Mouse (Mus musculus): ENCODE data around the gene Gnat3. TPM values are rescaled to one million over a fixed set of nuclear protein-coding genes. Genes with fewer than 3 reads are reported as not detected.

Gnat3 gene
- polyA plus RNA-seq, 1 experiment = not detected

DNA sequence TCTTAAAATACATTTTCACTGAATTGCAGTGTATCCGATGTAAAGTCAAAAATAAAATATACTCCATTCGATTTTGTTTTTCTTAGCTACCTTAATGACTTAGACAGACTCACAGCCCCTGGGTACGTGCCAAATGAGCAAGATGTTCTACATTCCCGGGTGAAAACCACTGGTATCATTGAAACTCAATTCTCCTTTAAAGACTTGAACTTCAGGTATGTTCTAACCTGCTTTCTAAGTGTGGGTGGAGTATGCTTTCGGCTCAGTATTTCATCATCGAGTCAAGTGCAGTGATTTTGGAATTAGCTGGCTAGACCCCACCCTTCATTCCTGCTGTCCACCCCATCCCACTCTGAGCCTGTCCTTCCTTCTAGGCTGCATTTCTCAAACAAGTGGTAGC lies 41.3 kb downstream of the Gnat3 start:
- TF ChIP-seq CTCF (IDR thresholded peaks at IDR 0.05; ENCODE audit: borderline replicate concordance, insufficient read depth, low read length) = no peak
- Histone ChIP-seq H3K4me3 (ENCODE audit: insufficient read depth, low read length) (no peak overlapping the region), H3K4me1 (ENCODE audit: control insufficient read depth, insufficient read depth, low read length) (no peaks in the 10 kb centered on the region), H3K27ac (ENCODE audit: insufficient read depth, low read length) (no peak overlapping the region)

DNA sequence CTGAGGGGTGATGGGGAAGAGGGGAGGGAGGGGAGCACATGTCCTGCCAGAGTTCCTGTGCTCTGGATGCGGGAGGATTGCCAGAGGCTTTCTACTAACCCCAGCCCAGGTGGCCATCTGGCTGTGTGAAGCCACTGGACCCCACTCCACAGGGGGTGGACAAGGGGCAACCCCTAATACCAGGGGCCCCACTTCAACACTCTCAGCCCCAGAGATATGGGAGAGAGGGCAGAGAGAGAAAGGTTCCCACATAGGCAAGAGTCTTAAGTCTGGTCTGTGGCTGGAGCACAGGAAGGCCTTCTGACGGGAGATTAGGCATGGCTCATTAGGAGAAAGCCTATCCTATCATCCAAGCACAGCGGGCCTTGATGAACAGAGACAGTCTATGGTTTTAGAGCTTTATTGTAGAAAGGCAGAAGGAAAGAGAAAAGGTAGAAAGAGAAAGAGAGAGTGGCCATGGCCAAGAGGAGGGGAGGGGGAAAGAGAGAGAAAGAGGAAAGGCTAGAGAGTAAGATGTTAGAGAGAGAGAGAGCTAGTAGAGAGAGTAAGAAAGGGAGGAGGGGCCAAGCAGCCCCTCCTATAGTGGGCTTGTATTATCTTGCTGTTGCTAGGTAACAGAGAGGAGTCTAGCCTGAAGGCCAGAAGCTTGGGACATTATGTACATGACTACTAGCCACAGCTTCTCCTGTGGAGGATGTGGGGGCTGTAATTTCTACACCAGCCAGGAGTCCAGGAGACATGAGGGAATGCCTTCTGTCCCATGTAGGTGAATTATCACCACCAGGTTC lies 42.7 kb downstream of the Gnat3 start:
- TF ChIP-seq CTCF (IDR thresholded peaks at IDR 0.05; ENCODE audit: borderline replicate concordance, insufficient read depth, low read length) (no peak), POLR2A (IDR thresholded peaks at IDR 0.05; ENCODE audit: low read depth, low read length) (no peak)
- H3K4me1 ChIP-seq (ENCODE audit: control insufficient read depth, insufficient read depth, low read length) = no peaks in the 10 kb centered on the region
- H3K27ac ChIP-seq (ENCODE audit: insufficient read depth, low read length) = no peak overlapping the region
- H3K4me3 ChIP-seq (ENCODE audit: insufficient read depth, low read length) = no peak overlapping the region

DNA sequence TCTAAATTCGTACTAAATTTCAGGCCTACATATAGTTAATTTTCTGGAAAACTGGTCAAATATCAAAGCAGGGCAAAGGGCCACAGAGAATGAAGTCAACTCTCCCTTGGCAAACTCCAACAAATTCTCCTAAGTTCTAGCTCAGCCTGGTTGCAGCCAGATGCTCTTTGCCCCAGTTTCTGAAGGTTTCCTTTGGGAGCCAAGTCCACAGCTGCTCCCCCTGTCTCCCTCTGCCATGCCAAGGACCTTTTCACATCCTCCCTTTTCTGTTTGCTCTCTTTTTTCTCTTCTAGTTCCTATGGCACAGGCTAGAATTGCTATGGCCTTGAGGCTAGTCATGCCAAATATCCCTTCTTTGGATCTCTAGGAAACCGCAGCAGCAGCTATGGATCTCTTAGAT lies 43.8 kb downstream of the Gnat3 start:
- H3K27ac ChIP-seq (ENCODE audit: insufficient read depth, low read length) = no peak overlapping the region
- no peaks in the 10 kb centered on the region for H3K4me1 ChIP-seq (ENCODE audit: control insufficient read depth, insufficient read depth, low read length)
- TF ChIP-seq CTCF (IDR thresholded peaks at IDR 0.05; ENCODE audit: borderline replicate concordance, insufficient read depth, low read length) (no peak), POLR2A (IDR thresholded peaks at IDR 0.05; ENCODE audit: low read depth, low read length) (no peak)
- no peak overlapping the region for H3K4me3 ChIP-seq (ENCODE audit: insufficient read depth, low read length)

DNA sequence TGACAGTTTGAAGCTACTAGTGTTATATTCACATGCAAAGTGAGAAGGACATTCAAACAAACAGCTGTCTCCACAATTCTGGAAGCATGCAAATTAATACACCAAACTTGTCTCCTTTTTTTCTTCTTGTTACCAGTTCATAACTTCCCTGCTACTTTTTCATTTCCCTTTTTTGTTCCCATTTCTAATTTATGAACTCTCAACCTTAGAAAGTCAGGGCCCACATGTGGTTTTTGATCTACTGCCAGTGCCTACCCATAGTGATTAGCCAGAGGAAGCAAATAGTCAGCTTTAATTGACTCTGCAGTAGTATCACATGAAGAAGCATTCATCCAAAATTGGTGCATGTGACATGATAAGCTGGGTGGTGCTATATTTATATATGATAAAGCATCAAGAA lies 44.7 kb downstream of the Gnat3 start:
- Histone ChIP-seq H3K4me3 (ENCODE audit: insufficient read depth, low read length) (no peak overlapping the region), H3K4me1 (ENCODE audit: control insufficient read depth, insufficient read depth, low read length) (no peaks in the 10 kb centered on the region), H3K27ac (ENCODE audit: insufficient read depth, low read length) (no peak overlapping the region)
- TF ChIP-seq POLR2A (IDR thresholded peaks at IDR 0.05; ENCODE audit: low read depth, low read length) = no peak
- no peak for TF ChIP-seq CTCF (IDR thresholded peaks at IDR 0.05; ENCODE audit: borderline replicate concordance, insufficient read depth, low read length)

DNA sequence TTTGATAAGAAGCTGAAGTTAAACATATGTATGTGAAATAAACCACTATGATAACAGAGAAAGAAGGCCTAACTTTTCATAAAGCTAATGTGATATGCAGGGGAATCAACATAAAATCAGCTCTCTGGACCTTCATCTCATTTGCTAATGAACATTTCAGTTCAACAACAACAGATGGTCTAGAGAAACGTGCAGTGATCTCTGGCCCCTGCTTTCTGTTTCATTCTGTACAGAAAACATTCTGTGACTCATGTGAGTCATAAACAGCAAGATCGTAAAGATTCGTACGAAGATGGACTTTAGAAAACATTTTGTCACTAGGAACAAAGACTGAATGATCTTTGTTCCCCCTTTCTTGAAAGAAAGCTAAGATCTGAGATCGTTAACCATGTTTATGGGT lies 48.0 kb downstream of the Gnat3 start:
- no peak for TF ChIP-seq CTCF (IDR thresholded peaks at IDR 0.05; ENCODE audit: borderline replicate concordance, insufficient read depth, low read length)
- TF ChIP-seq POLR2A (IDR thresholded peaks at IDR 0.05; ENCODE audit: low read depth, low read length) = no peak

DNA sequence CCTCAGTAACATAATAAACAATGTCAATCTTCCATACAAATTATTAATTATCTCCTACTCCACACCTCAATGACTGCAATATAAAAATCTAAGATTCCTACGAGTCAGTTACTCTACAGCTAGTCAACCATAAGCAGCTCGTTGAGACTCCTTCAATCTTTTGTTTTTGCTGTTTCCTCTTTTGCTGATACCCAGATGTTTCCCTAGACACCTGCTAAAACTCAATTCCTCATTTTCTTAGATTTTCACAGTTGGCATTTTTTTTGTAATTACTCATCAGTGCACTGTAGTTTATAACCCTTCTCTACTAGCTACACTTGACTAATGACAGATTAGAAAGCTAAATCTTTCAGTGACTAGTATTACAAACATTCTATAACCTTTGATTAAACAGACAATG lies 50.8 kb downstream of the Gnat3 start:
- H3K27ac ChIP-seq (ENCODE audit: insufficient read depth, low read length) = no peak overlapping the region
- no peaks in the 10 kb centered on the region; the same call in 1 of the 2 replicates for H3K4me1 ChIP-seq (ENCODE audit: control insufficient read depth, insufficient read depth, low read length)
- no peak overlapping the region for H3K4me3 ChIP-seq (ENCODE audit: insufficient read depth, low read length)
- TF ChIP-seq CTCF (IDR thresholded peaks at IDR 0.05; ENCODE audit: borderline replicate concordance, insufficient read depth, low read length) = no peak

More for the DNA sequence above, 48.0 kb downstream of the Gnat3 start:
- H3K4me3 ChIP-seq (ENCODE audit: insufficient read depth, low read length) = no peak overlapping the region
- H3K27ac ChIP-seq (ENCODE audit: insufficient read depth, low read length) = no peak overlapping the region
- H3K4me1 ChIP-seq (ENCODE audit: control insufficient read depth, insufficient read depth, low read length) = no peaks in the 10 kb centered on the region; the same call in 1 of the 2 replicates

DNA sequence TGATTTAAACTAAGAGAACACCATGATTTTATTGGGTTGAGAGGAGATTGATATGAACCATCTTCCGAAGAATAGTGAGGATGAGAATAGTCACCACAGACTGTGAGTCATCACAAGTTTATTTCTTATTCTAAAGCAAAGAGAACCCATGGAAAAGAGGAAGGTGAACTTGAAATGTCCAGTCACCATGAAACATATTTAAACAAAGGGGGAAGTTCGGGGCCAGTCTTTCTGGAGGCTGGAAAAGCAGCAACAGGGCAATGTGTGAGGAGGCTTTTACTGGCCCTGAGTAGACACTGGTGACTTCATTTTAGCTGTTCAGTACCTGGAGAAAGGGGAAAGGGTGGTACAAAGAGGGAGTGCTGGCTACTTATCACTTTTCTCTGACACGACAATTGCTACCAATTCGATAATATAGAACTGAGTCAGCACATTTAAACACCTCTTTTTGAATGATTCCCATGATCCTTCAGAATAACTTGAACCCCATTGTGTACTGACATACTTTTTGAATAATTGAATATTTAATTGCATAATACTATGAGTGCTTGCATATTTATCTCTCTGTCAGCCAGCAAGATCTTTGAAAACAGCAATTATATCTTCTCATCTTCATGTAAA lies 52.0 kb downstream of the Gnat3 start:
- TF ChIP-seq CTCF (IDR thresholded peaks at IDR 0.05; ENCODE audit: borderline replicate concordance, insufficient read depth, low read length) (no peak), POLR2A (IDR thresholded peaks at IDR 0.05; ENCODE audit: low read depth, low read length) (no peak)
- H3K4me3 ChIP-seq (ENCODE audit: insufficient read depth, low read length) = no peak overlapping the region
- H3K4me1 ChIP-seq (ENCODE audit: control insufficient read depth, insufficient read depth, low read length) = no peaks in the 10 kb centered on the region; the same call in 1 of the 2 replicates
- no peak overlapping the region for H3K27ac ChIP-seq (ENCODE audit: insufficient read depth, low read length)

DNA sequence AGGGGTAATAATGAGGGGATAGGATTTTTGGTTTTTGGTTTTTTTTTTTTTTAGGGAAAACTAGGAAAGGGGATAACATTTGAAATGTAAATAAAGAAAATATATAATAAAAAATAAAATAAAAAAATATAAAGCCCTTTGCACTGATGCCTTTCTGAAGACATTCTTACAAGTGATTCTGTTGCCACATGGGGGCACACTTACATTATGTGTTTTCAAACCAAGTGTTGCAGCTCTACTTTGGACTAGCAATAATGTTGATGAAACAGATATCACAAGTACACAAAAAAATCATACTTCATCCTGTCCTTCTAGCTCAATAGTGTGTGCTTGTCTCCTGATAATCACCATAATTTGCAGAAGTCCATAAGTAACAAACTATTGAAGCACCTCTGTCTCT lies 61.0 kb downstream of the Gnat3 start:
- Histone ChIP-seq H3K4me3 (ENCODE audit: insufficient read depth, low read length) (no peak overlapping the region), H3K27ac (ENCODE audit: insufficient read depth, low read length) (no peak overlapping the region), H3K4me1 (ENCODE audit: control insufficient read depth, insufficient read depth, low read length) (no peaks in the 10 kb centered on the region)
- TF ChIP-seq POLR2A (IDR thresholded peaks at IDR 0.05; ENCODE audit: low read depth, low read length) (no peak), CTCF (IDR thresholded peaks at IDR 0.05; ENCODE audit: borderline replicate concordance, insufficient read depth, low read length) (no peak)

DNA sequence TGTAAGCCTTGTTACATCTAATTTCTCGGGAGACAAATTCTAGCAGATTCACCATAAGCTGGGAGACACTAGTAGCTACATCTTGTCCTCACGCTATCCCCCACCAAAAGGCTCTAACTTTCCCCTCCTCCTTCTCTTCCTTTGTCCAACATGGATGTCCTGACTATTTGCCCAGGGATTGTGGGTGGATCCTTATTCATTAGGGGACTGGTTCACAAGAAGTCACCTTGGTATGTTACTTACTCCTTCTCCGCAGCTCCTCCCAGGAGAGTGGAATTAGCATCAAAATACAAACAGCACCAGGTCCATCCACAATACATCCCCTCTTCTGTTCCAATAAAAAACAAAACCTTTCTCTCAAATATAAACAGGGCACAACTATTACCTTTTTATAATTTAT lies 65.2 kb downstream of the Gnat3 start:
- Histone ChIP-seq H3K4me1 (ENCODE audit: control insufficient read depth, insufficient read depth, low read length) (no peaks in the 10 kb centered on the region), H3K27ac (ENCODE audit: insufficient read depth, low read length) (no peak overlapping the region), H3K4me3 (ENCODE audit: insufficient read depth, low read length) (no peak overlapping the region)
- TF ChIP-seq CTCF (IDR thresholded peaks at IDR 0.05; ENCODE audit: borderline replicate concordance, insufficient read depth, low read length) (no peak), POLR2A (IDR thresholded peaks at IDR 0.05; ENCODE audit: low read depth, low read length) (no peak)

DNA sequence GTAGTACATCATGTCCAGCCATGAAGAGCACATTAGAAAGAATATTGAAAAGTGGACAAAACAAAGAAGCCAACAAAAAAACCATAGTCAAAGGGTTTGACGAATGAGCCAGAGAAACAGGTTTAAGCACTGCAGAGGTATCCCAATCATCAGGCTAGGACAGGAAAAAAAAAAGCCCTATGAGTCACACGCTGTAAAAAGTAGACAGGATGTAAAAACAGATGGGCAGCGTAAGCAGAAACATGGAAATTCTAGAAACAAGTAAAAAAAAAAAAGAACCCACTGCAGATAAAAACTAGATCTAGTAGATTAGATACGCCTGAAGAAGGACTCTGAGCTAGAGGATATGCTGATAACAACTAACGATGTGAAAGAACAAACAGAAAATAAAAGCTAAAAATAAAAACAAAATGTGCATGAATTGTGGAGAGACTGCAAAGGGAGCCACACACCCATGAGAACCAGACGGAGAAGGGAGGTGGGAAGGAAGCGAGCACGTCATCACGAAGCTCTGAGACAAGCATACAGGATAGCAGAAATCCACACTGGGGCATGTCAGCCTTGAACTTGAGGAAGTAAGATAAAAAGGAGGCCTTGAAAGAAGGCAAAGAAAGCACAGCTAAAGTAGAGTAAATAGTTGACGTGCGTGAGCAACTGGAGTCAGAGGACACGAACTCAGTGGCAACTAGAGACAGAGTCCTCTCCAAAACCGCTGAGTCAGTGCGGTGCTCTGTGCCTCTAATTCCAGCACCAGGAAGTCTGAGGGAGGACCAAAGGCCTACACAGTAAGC lies 73.7 kb downstream of the Gnat3 start:
- no peak overlapping the region for H3K27ac ChIP-seq (ENCODE audit: insufficient read depth, low read length)
- no peaks in the 10 kb centered on the region for H3K4me1 ChIP-seq (ENCODE audit: control insufficient read depth, insufficient read depth, low read length)
- TF ChIP-seq POLR2A (IDR thresholded peaks at IDR 0.05; ENCODE audit: low read depth, low read length) (no peak), CTCF (IDR thresholded peaks at IDR 0.05; ENCODE audit: borderline replicate concordance, insufficient read depth, low read length) (no peak)
- H3K4me3 ChIP-seq (ENCODE audit: insufficient read depth, low read length) = no peak overlapping the region
